Comparison of ENCODE assay signal across 8 mouse cellular contexts in the genomic region with DNA sequence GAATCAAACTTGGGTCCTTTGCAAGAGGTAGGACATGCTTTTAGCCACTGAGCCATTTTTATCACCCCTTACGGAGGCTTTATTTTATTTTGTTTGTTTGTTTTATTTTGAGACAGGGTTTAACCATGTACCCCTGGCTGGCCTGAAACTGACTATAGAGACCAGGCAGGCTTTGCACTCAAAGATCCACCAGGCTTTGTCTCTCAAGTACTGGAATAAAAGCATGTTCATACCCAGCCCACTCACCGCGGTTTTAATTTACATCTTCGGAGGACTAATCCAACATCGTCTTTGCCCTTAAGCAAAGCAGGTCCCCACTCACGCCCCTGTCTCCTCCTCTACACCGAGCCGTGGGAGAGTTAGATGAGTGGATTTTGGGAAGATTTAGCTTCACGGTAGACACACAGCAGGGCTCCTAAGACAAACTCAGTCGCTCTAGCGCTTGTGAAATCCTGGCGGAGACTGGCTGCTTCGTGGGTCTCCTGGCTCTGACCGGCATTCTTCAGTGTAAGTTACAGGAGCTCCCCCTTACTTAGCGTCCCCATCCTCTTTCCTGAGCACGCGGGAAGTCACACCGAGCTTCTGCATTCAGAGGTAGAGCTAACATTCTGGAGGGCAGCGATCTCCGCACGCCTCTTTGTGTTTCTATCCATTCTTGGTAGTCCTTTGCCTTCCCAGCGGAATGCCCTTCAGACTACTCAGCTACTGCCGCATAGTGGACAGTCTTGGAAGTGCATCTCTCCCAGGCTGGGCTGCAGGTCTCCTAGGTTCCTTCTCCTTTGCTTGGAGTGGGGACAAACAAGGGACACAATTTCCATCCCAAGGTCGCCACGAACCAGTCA. TPM values are rescaled to one million over a fixed set of nuclear protein-coding genes. Genes with fewer than 3 reads are reported as not detected.
DNase-seq lines count a peak whose midpoint lies in the region; ATAC-seq and TF ChIP-seq lines count a peak whose summit lies in the region.

No protein-coding gene starts in this region.

- H3K4me1 ChIP-seq in embryonic facial prominence, embryonic 11.5 days (ENCODE audit: control insufficient read depth, insufficient read depth, low read length): no peaks in the 10 kb centered on the region
- peaks cover 44% of the 10 kb centered on the region for H3K4me1 ChIP-seq in heart, embryonic 10.5 days
- H3K4me1 ChIP-seq in kidney, embryonic 14.5 days (ENCODE audit: control insufficient read depth, insufficient read depth, low read length): 0 out of 2 replicates have a peak, but pooled peaks cover 3% of the 10 kb centered on the region
- peaks cover 41% of the 10 kb centered on the region for H3K4me1 ChIP-seq in liver, embryonic 13.5 days (replicated peaks)
- no peaks in the 10 kb centered on the region for H3K4me1 ChIP-seq in stomach, embryonic 16.5 days (ENCODE audit: control insufficient read depth, insufficient read depth, low read length)

- no peaks in the 10 kb centered on the region for H3K27me3 ChIP-seq in C2C12 (ENCODE audit: control insufficient read depth, insufficient read depth, insufficient read length)
- no peaks in the 10 kb centered on the region for H3K27me3 ChIP-seq in embryonic facial prominence, embryonic 11.5 days (ENCODE audit: control insufficient read depth, insufficient read depth, low read length)
- H3K27me3 ChIP-seq in heart, embryonic 10.5 days (ENCODE audit: insufficient read depth, poor library complexity, severe bottlenecking): 0 out of 2 replicates have a peak, but pooled peaks cover 4% of the 10 kb centered on the region
- H3K27me3 ChIP-seq in kidney, embryonic 14.5 days (ENCODE audit: control insufficient read depth, insufficient read depth, low read length): no peaks in the 10 kb centered on the region
- no peaks in the 10 kb centered on the region for H3K27me3 ChIP-seq in liver, embryonic 13.5 days
- H3K27me3 ChIP-seq in stomach, embryonic 16.5 days (ENCODE audit: control insufficient read depth, insufficient read depth, low read length): no peaks in the 10 kb centered on the region

- H3K36me3 ChIP-seq in C2C12 (ENCODE audit: control insufficient read depth, insufficient read depth): no peaks in the 10 kb centered on the region
- no peaks in the 10 kb centered on the region for H3K36me3 ChIP-seq in embryonic facial prominence, embryonic 11.5 days (replicated peaks; ENCODE audit: control insufficient read depth, insufficient read depth, low read depth, low read length)
- H3K36me3 ChIP-seq in heart, embryonic 10.5 days: no peaks in the 10 kb centered on the region
- no peaks in the 10 kb centered on the region for H3K36me3 ChIP-seq in kidney, embryonic 14.5 days (ENCODE audit: control insufficient read depth, insufficient read depth, low read length)
- no peaks in the 10 kb centered on the region for H3K36me3 ChIP-seq in liver, embryonic 13.5 days
- no peaks in the 10 kb centered on the region for H3K36me3 ChIP-seq in stomach, embryonic 16.5 days (ENCODE audit: control insufficient read depth, insufficient read depth, low read length)

- peak; percentile 83 to 84 for DNase-seq in adrenal gland, postnatal 36 days
- peak; percentile 95 for DNase-seq in embryonic facial prominence, embryonic 11.5 days (ENCODE audit: low spot score)
- peak; percentile 94 for DNase-seq in heart, embryonic 10.5 days (ENCODE audit: low spot score)
- DNase-seq in liver, embryonic 13.5 days: peak; percentile 69
- DNase-seq in neural tube, embryonic 10.5 days (ENCODE audit: extremely low spot score, low spot score): peak; percentile 96

- H3K4me3 ChIP-seq in C2C12 (ENCODE audit: insufficient read depth, poor library complexity, severe bottlenecking): peak overlapping the region; percentile 16
- H3K4me3 ChIP-seq in embryonic facial prominence, embryonic 11.5 days (ENCODE audit: low read depth, low read length): peak overlapping the region; percentile 47
- peak overlapping the region; percentile 61 for H3K4me3 ChIP-seq in heart, embryonic 10.5 days
- peak overlapping the region; percentile 52 for H3K4me3 ChIP-seq in kidney, embryonic 14.5 days (ENCODE audit: low read length)
- peak overlapping the region; percentile 50 for H3K4me3 ChIP-seq in liver, embryonic 13.5 days (replicated peaks)
- peak overlapping the region; percentile 47 for H3K4me3 ChIP-seq in stomach, embryonic 16.5 days (replicated peaks; ENCODE audit: low read length)

- 6% methylated on average over 25 of the region's 25 CpGs for WGBS in embryonic facial prominence, embryonic 11.5 days
- 6% methylated on average over 25 of the region's 25 CpGs for WGBS in heart, embryonic 10.5 days
- 4% methylated on average over 25 of the region's 25 CpGs for WGBS in kidney, embryonic 14.5 days
- WGBS in liver, embryonic 13.5 days (ENCODE audit: insufficient replicate concordance): 6% methylated on average over 25 of the region's 25 CpGs
- WGBS in stomach, embryonic 16.5 days: 4% methylated on average over 25 of the region's 25 CpGs

- H3K79me3 ChIP-seq in C2C12 (ENCODE audit: low read depth): no peaks in the 10 kb centered on the region

- ATAC-seq in embryonic facial prominence, embryonic 11.5 days (replicated peaks; ENCODE audit: insufficient number of reproducible peaks, low FRiP score, low TSS enrichment, low read depth): peak; percentile 41; the same call in 1 of the 2 replicates
- peak; percentile 48 for ATAC-seq in kidney, embryonic 14.5 days (ENCODE audit: low FRiP score, low TSS enrichment)
- no peak for ATAC-seq in liver, embryonic 13.5 days (ENCODE audit: low read depth)
- no peak; the same call in 1 of the 2 replicates for ATAC-seq in stomach, embryonic 16.5 days (ENCODE audit: insufficient read depth, low FRiP score)

- H3K9ac ChIP-seq in embryonic facial prominence, embryonic 11.5 days (replicated peaks; ENCODE audit: low read length): peak overlapping the region; percentile 87
- peak overlapping the region; percentile 70 for H3K9ac ChIP-seq in kidney, embryonic 14.5 days (ENCODE audit: low read depth, low read length)
- H3K9ac ChIP-seq in liver, embryonic 13.5 days: peak overlapping the region; percentile 69
- peak overlapping the region; percentile 72 for H3K9ac ChIP-seq in stomach, embryonic 16.5 days (ENCODE audit: low read length)

- no peaks in the 10 kb centered on the region for H3K9me3 ChIP-seq in embryonic facial prominence, embryonic 11.5 days (replicated peaks; ENCODE audit: control insufficient read depth, low read length)
- no peaks in the 10 kb centered on the region for H3K9me3 ChIP-seq in heart, embryonic 10.5 days
- H3K9me3 ChIP-seq in kidney, embryonic 14.5 days (ENCODE audit: control insufficient read depth, low read length): no peaks in the 10 kb centered on the region
- H3K9me3 ChIP-seq in liver, embryonic 13.5 days (replicated peaks): no peaks in the 10 kb centered on the region
- H3K9me3 ChIP-seq in stomach, embryonic 16.5 days (replicated peaks; ENCODE audit: control insufficient read depth, low read length): no peaks in the 10 kb centered on the region

- no peaks in the 10 kb centered on the region for H3K79me2 ChIP-seq in C2C12 (ENCODE audit: control insufficient read depth, insufficient read depth)

- H3K4me2 ChIP-seq in embryonic facial prominence, embryonic 11.5 days (ENCODE audit: low read depth, low read length): peak overlapping the region; percentile 71
- peak overlapping the region; percentile 62 for H3K4me2 ChIP-seq in kidney, embryonic 14.5 days (replicated peaks; ENCODE audit: low read depth, low read length)
- H3K4me2 ChIP-seq in liver, embryonic 13.5 days: peak overlapping the region; percentile 75
- H3K4me2 ChIP-seq in stomach, embryonic 16.5 days (ENCODE audit: low read depth, low read length): peak overlapping the region; percentile 73

- peak; percentile 84 for TF ChIP-seq CTCF in C2C12 (IDR thresholded peaks at IDR 0.05; ENCODE audit: control insufficient read depth, insufficient read depth, insufficient read length)

- H3K27ac ChIP-seq in embryonic facial prominence, embryonic 11.5 days (replicated peaks; ENCODE audit: low read depth, low read length): 0 out of 2 replicates have a peak overlapping the region, but pooled peaks have one; percentile 22
- H3K27ac ChIP-seq in heart, embryonic 10.5 days: peak overlapping the region; percentile 88
- H3K27ac ChIP-seq in kidney, embryonic 14.5 days (ENCODE audit: low read depth, low read length): 0 out of 2 replicates have a peak overlapping the region, but pooled peaks have one; percentile 38
- H3K27ac ChIP-seq in liver, embryonic 13.5 days: no peak overlapping the region
- peak overlapping the region; percentile 34; the same call in 1 of the 2 replicates for H3K27ac ChIP-seq in stomach, embryonic 16.5 days (ENCODE audit: low read length)

- H3ac ChIP-seq in C2C12 (ENCODE audit: control insufficient read depth, insufficient read length, low read depth): peak overlapping the region; percentile 77

RNA-seq across cellular contexts. Expression of a gene that starts 9.7 kb away (rescaled TPM):
- polyA plus RNA-seq in C2C12 (2012; fragmentation: generic; extraction: Trizol): not detected
- not detected for total RNA-seq in adrenal gland, postnatal 36 days (2021)
- polyA plus RNA-seq in embryonic facial prominence, embryonic 11.5 days (2014; fragmentation: Nextera tagmentation; extraction: Ambion mirVana): 0.61 TPM in 1 of 2 replicates, not detected in the other
- polyA plus RNA-seq in heart, embryonic 10.5 days (2016; fragmentation: Nextera tagmentation; extraction: Ambion mirVana): 0.62 TPM in 1 of 2 replicates, not detected in the other
- polyA plus RNA-seq in kidney, embryonic 14.5 days (2014; fragmentation: Nextera tagmentation; extraction: Ambion mirVana): 0.62 TPM in 1 of 2 replicates, not detected in the other
- not detected in 2 replicates for polyA plus RNA-seq in liver, embryonic 13.5 days (2015; fragmentation: Nextera tagmentation; extraction: Ambion mirVana)
- not detected in 2 replicates for polyA plus RNA-seq in stomach, embryonic 16.5 days (2015; fragmentation: Nextera tagmentation; extraction: Ambion mirVana)

RNA-seq across cellular contexts. Expression of a gene that starts 37.2 kb away (rescaled TPM):
- polyA plus RNA-seq in C2C12 (2012; fragmentation: generic; extraction: Trizol): 54.3 TPM
- 10 to 100 TPM; 40.0 to 45.2 TPM for total RNA-seq in adrenal gland, postnatal 36 days (2021)
- polyA plus RNA-seq in embryonic facial prominence, embryonic 11.5 days (2014; fragmentation: Nextera tagmentation; extraction: Ambion mirVana): 23.5 and 24.8 TPM in 2 replicates
- 42.2 and 43.5 TPM in 2 replicates for polyA plus RNA-seq in heart, embryonic 10.5 days (2016; fragmentation: Nextera tagmentation; extraction: Ambion mirVana)
- 23.1 and 28.0 TPM in 2 replicates for polyA plus RNA-seq in kidney, embryonic 14.5 days (2014; fragmentation: Nextera tagmentation; extraction: Ambion mirVana)
- polyA plus RNA-seq in liver, embryonic 13.5 days (2015; fragmentation: Nextera tagmentation; extraction: Ambion mirVana): 7.7 and 8.3 TPM in 2 replicates
- 33.6 and 34.4 TPM in 2 replicates for polyA plus RNA-seq in stomach, embryonic 16.5 days (2015; fragmentation: Nextera tagmentation; extraction: Ambion mirVana)

RNA-seq across cellular contexts. Expression of a gene that starts 37.8 kb away (rescaled TPM):
- polyA plus RNA-seq in C2C12 (2012; fragmentation: generic; extraction: Trizol): 259 TPM
- total RNA-seq in adrenal gland, postnatal 36 days (2021): 100 to 1,000 TPM; 115 to 118 TPM
- polyA plus RNA-seq in embryonic facial prominence, embryonic 11.5 days (2014; fragmentation: Nextera tagmentation; extraction: Ambion mirVana): 127 and 141 TPM in 2 replicates
- 148 and 163 TPM in 2 replicates for polyA plus RNA-seq in heart, embryonic 10.5 days (2016; fragmentation: Nextera tagmentation; extraction: Ambion mirVana)
- 154 and 192 TPM in 2 replicates for polyA plus RNA-seq in kidney, embryonic 14.5 days (2014; fragmentation: Nextera tagmentation; extraction: Ambion mirVana)
- 123 and 133 TPM in 2 replicates for polyA plus RNA-seq in liver, embryonic 13.5 days (2015; fragmentation: Nextera tagmentation; extraction: Ambion mirVana)
- polyA plus RNA-seq in stomach, embryonic 16.5 days (2015; fragmentation: Nextera tagmentation; extraction: Ambion mirVana): 142 and 152 TPM in 2 replicates

Comparison
In these comparisons a context has a peak if more than half of its experiments do, and no peak if none do; other contexts are left out.
1. ATAC-seq: peak in embryonic facial prominence, embryonic 11.5 days (single experiment) and kidney, embryonic 14.5 days (single experiment); none in liver, embryonic 13.5 days (single experiment) and stomach, embryonic 16.5 days (single experiment).
2. Peak in every context shown above with its lines, with median percentiles within 50 percentile points of each other: H3K4me3 ChIP-seq, DNase-seq, H3K4me2 ChIP-seq and H3K9ac ChIP-seq.